Mouse (Mus musculus) brain, embryonic 14.5 days (tissue): ENCODE results near the gene Filip1l. TPM values are rescaled to one million over a fixed set of nuclear protein-coding genes. Genes with fewer than 3 reads are reported as not detected.

Experiments
- DNase-seq: peaks from one replicate; pipeline ENCODE4 v3.0.0-alpha.2; 2011; ENCODE audit warnings: low read depth
- CTCF ChIP-seq: fragments of 200-500 bp; IDR thresholded peaks from 2 replicates; pipeline ENCODE4 v1.5.1; 2012; ENCODE audit warnings: inconsistent platforms, mild to moderate bottlenecking, moderate library complexity, borderline replicate concordance; ENCODE audit not compliant: insufficient read depth, insufficient read length; ENCODE audit errors: extremely low read depth
- POLR2A ChIP-seq: fragments of 200-500 bp; IDR thresholded peaks from 2 replicates; pipeline ENCODE4 v1.6.1; 2012; ENCODE audit warnings: mild to moderate bottlenecking, inconsistent platforms, borderline replicate concordance; ENCODE audit not compliant: poor library complexity, insufficient read depth, insufficient read length, severe bottlenecking; ENCODE audit errors: extremely low read depth
- polyA plus RNA-seq: library from polyadenylated mRNA; depleted of rRNA; stranded (reverse); fragments of >200 nt; gene quantifications from 2 replicates; pipeline ENCODE4 v1.2.3, GENCODE M21; 2012; rRNA removed

The Filip1l gene
- 1.3 and 2.5 TPM in 2 replicates for polyA plus RNA-seq

DNA sequence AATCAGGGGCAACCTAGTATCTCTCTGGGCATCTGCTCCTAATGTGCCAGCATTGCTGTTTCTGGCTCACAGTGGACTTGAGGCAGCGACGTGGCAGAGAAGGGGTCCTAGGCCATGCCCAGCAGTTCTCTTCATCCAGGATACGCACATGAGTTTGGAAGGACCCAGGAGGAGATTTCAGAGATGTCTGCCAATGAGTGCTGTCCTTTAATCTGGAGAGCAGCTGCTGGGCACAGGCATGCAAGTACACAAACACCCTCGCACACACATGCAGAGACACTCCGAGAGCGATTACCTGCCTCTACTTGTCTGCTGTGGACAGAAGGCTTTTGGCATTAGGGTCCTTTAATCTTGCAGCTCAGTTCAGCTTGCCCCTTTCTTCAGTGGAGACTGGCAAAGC is at the start of gene Filip1l:
Filip1l (plus strand) TSS at position 343 of the 400 bp plus-strand sequence.
- DNase-seq = no peak
- no peak for TF ChIP-seq POLR2A
- no peak for TF ChIP-seq CTCF

DNA sequence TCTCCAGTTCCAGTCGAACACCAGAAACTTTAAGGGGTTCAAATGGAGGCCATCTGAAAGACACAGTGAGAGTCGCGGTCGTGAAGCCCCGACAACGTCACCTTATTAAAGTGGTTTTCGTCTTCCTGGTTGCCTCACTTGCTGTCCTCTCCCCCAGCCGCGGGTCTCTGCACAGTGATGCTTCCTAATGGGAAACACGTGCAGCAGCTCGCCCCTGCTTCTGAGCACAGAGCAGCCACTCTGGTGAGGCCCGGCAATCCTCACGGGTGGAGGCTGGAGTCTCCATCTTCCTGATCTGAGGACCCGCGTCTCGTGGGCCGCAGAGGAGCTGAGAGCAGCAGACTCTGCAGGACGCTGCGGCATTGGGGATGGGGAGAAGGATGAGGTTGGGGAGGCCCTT is 49.2 kb upstream of the Filip1l start:
- DNase-seq = no peak

DNA sequence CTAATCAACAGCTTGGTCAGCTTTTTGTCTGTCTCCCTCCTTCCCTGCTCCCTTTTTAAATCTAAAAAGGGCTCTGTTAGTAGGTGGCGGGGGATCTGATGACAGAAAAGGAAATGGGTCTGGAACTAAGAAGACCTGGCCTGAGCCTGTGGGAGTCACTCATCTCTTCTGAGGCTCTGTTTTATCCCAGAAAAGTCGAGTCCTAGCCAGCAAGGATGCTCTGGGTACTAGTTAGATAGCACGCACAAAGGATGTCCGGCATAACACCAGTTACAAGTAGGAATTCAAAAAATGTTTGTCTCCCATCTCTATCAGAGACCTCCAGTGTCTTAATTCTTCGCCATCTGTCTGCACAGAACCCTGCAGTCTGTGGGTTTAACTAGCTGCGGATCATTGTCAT is 47.4 kb upstream of the Filip1l start:
- no peak for DNase-seq

More for the DNA sequence above, 49.2 kb upstream of the Filip1l start:
- TF ChIP-seq CTCF (no peak), POLR2A (no peak)

DNA sequence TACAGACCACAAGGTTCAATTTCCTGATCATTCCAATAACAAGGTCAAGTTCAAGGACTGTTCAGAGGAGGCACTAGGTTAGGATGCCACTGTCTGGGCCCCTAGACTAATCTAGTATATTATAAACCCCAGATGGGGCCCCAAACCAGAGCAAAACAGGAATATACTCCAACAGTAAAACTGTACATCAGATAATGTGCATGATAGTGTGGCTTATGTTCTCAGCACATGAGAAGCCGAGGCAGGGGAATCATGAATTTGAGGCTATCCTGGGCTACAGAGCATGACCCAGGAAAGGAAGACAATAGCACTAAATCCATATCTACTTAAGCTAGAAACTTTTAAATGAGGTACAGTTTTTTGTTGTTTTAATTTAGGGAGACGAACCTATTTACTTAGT is 40.8 kb upstream of the Filip1l start:
- DNase-seq = no peak
- TF ChIP-seq CTCF = no peak
- TF ChIP-seq POLR2A = no peak

More for the DNA sequence above, 47.4 kb upstream of the Filip1l start:
- TF ChIP-seq CTCF = no peak
- no peak for TF ChIP-seq POLR2A

DNA sequence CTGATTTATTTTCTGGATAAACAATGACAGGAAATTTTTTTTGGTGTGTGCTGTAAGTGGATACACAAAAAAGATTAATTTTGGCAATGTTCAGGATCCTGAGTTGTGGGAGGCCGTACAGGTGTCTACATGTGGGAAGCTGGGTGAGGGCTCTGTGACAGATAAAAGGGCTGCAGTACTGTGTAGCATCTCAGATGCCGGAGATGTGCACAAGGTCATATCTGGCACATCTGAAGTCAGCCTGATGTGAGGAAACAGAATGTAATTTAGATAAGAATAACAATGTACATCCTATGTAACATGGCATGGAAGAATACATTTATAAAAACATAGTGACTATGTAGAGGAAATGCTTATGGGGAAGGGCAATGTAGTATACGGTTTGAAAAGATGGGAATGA is 39.4 kb upstream of the Filip1l start:
- DNase-seq = no peak
- TF ChIP-seq POLR2A (no peak), CTCF (no peak)

DNA sequence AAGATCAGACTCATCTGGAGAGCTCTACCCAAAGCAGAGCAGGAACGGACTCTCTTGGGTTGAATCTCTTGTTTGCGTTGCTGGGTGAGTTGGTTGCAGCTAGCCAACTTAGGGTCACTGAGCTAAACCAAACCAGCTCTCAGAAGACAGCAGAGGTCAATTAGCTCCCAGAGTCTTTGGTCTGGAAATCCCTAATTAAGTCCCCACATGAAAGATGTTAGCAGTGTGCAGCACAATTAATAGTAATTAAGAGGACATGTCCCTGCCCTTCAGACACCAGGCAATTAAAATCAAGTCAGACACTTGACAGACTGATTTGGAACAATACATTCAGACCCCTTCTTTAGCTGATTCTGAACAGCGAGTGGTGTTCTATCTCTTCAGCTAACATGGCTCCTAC is 38.7 kb upstream of the Filip1l start:
- no peak for TF ChIP-seq POLR2A
- no peak for TF ChIP-seq CTCF

DNA sequence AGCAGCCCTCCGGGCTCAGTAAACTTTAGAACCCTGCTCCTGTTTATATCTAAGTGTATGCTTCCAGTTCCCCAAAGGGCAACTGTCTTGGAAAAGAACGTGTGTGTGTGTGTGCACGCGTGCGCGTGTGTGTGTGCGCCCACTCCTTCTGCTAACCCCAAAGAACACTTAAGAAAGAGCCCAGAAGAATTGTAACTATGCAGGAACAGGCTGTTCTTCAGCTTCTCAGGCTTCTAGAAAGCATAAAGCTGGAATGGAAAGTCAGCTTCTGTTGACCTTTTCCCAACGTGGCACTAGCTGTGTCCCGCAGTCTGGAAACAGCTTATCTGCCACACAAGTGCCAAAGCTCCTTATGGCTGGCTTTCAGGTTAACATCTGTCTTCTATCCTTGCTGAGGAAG is 37.9 kb upstream of the Filip1l start:
- no peak for DNase-seq
- TF ChIP-seq CTCF = no peak
- no peak for TF ChIP-seq POLR2A

More for the DNA sequence above, 38.7 kb upstream of the Filip1l start:
- peak; percentile 34 for DNase-seq

DNA sequence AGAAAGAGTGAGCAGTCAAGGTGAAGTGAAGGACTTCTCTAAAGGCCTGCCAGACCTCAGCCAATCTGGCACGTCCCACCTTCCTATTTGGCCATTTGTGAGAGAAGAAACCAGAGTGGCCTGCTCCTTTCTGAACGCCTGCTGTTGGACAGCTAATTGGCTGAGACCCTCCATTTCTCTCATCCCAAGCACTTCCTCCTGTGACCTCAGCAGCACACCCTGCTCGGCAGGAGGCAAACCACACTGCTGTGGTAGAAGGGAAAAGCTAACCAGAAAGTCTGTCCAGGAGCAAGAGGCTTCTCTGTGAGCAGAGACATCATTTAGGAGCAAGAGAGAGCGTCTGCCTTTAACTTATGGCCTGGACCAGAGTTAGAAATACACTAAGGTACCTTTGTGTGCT is 35.8 kb upstream of the Filip1l start:
- TF ChIP-seq CTCF (no peak), POLR2A (no peak)
- DNase-seq = no peak

DNA sequence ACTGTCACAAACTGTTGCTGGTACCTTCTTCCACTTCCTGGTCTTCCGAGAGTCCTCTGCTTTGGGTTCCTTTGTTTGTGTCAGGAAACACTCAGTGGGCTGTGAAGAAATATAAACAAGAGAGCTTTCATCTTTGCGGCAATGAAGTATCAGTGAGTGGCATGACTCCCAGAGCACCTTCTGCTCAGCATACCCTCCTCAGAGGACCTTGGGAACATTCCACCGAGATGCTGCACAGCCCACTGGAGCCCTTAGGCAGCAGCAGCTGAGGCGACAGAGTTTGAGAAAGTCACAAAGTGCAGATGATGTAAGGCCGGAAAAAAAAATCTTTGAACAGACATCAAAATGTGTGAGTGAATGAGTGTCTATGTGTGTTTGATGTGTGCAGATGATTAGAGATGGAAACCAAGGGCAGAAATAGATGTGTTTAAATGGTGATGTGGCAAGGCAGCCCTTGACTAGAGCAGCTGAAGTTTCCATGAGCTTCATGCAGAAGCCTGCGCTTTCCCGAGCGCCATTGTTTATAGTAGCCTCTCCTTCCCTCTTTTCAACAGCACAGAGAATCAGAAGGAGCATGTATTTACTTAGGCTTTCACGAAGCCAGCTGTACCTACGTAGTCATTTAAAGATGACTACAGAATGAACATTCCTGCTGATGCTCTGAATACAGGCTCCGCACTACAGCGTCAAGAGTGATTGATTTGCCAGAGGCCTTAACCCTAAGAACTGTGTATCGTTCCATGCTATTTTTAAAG is 34.8 kb upstream of the Filip1l start:
- TF ChIP-seq POLR2A (no peak), CTCF (no peak)
- DNase-seq = no peak

DNA sequence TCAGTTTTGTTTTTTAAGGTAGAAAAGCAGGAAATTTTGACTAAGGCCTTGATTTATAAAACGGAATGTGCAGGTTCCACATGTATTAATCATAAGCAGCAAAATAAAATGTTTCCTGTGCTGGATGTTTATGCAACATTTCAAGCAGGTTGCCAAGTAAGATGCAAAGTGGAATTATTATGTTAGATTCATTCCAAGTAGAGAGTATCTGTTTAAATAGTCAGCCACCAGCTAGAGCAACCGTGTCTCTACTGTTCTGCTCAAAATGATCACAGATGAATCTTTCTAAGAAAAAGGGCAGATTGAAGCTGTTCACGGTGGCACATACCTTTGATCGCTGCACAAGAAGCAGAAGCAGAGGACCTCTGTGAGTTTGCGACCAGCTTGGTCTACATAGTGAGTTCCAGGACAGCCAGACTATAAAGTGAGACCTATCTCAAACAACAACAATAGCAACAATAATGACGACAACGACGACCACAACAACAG is 34.2 kb upstream of the Filip1l start:
- no peak for TF ChIP-seq CTCF
- TF ChIP-seq POLR2A = no peak
- no peak for DNase-seq

DNA sequence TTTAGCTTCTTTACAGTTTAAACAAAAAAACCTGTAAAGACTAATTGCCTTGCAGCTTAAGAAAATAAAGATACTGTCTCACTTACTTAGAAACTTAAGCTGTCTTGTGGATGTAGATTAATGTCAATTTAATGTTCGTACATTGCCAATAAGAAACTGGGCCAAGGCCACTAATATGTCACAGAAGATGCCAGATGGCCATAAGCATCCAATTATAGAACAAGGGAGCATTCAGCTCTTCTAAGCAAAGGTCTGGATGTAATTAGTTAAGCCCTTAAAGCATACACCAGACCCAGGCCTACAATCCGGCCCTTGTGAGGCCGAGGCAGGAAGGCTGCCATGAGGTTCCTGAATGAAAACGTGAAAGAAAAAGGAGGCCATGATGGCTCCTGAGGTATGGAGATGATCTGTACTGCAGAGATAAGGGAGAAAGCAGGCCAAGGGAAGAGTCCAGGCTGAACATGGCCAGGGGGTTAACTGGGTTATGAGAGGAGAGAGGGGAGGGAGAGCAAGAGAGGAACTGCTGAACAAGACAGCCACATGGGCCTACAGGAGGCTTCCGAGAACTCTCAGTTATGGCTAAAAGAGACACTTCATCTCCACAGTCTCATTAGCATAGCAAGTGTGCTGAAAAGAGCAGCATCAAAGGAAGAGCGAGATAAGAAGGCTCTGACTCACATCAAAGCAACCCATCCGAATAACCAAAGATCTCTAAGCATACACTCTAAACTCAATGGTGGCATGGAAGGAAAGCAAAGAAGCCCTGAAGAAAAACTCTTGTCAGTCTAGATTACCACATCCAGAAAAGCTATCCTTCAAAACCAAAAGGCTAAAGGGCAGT is 33.4 kb upstream of the Filip1l start:
- DNase-seq = peak; percentile 21

More for the DNA sequence above, 33.4 kb upstream of the Filip1l start:
- TF ChIP-seq CTCF (no peak), POLR2A (no peak)
